In the genomic region with DNA sequence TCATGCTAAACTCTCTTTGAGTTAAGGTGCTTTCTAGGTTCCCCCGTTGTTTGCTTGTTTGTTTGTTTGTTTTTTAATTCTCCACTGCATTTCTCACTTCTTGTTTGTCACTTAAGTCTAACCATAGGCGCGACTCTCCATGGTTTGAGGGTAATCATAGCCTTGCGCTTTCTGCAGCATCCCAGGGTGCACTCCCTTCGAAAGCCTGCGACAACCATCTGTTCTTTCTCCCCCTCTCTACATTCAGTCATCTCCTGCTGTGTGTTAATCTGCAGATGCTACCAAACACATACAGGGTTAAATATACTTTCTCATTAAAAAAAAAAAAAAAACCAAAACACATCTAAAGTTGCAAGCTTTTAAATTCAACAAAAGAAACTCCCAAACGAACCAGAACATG, we compare ENCODE assay signal across 30 mouse cellular contexts.
"Had no signal": no experiment of that assay in that cellular context is flagged by ENCODE, and none has a peak within 500 bp of the region (broad histone marks: within the 10 kb centered on the region; RNA-seq: fewer than 3 reads in every experiment).

No protein-coding gene starts in this region.

- DNase-seq: liver; liver, embryonic 13.5 days; liver, postnatal 0 days; lung, adult 18-20 months; lung, adult 2 months; lung, embryonic 14.5 days; lung, postnatal 10 days; lung, postnatal 14 days; lung, postnatal 36 days; midbrain, embryonic 14.5 days had no signal

- H3K27me3 ChIP-seq: limb, embryonic 12.5 days; limb, embryonic 13.5 days; limb, embryonic 15.5 days; liver, embryonic 12.5 days; liver, embryonic 13.5 days; liver, embryonic 15.5 days; lung, embryonic 15.5 days; midbrain, embryonic 12.5 days; midbrain, embryonic 13.5 days; midbrain, embryonic 15.5 days; neural tube, embryonic 12.5 days had no signal

- H3K36me3 ChIP-seq: limb, embryonic 10.5 days; limb, embryonic 12.5 days; limb, embryonic 13.5 days; limb, embryonic 15.5 days; liver, embryonic 12.5 days; liver, embryonic 13.5 days; liver, embryonic 15.5 days; lung, embryonic 15.5 days; midbrain, embryonic 10.5 days; midbrain, embryonic 12.5 days; midbrain, embryonic 13.5 days; midbrain, embryonic 15.5 days; neural tube, embryonic 12.5 days had no signal

- H3K4me1 ChIP-seq: limb, embryonic 10.5 days; limb, embryonic 12.5 days; limb, embryonic 13.5 days; limb, embryonic 15.5 days; liver, embryonic 12.5 days; liver, embryonic 13.5 days; liver, embryonic 15.5 days; lung, embryonic 15.5 days; midbrain, embryonic 10.5 days; midbrain, embryonic 12.5 days; midbrain, embryonic 13.5 days; midbrain, embryonic 15.5 days; neural tube, embryonic 12.5 days had no signal

- H3K27ac ChIP-seq: limb, embryonic 10.5 days; limb, embryonic 12.5 days; limb, embryonic 13.5 days; limb, embryonic 15.5 days; liver, embryonic 12.5 days; liver, embryonic 13.5 days; liver, embryonic 14.5 days; liver, embryonic 15.5 days; lung, embryonic 15.5 days; macrophage; midbrain, embryonic 10.5 days; midbrain, embryonic 12.5 days; midbrain, embryonic 13.5 days; midbrain, embryonic 15.5 days; neural tube, embryonic 12.5 days had no signal

- H3K4me3 ChIP-seq: limb, embryonic 10.5 days; limb, embryonic 12.5 days; limb, embryonic 13.5 days; limb, embryonic 15.5 days; liver, embryonic 12.5 days; liver, embryonic 13.5 days; liver, embryonic 15.5 days; lung, embryonic 15.5 days; megakaryocyte, embryonic 14.5 days; midbrain, embryonic 10.5 days; midbrain, embryonic 12.5 days; midbrain, embryonic 13.5 days; midbrain, embryonic 15.5 days; myocyte; neural tube, embryonic 12.5 days had no signal

- H3K9ac ChIP-seq: limb, embryonic 12.5 days; limb, embryonic 13.5 days; limb, embryonic 15.5 days; liver, embryonic 12.5 days; liver, embryonic 13.5 days; liver, embryonic 14.5 days; liver, embryonic 15.5 days; liver, postnatal 0 days; lung, embryonic 14.5 days; lung, embryonic 15.5 days; midbrain, embryonic 12.5 days; midbrain, embryonic 13.5 days; midbrain, embryonic 15.5 days; neural tube, embryonic 12.5 days had no signal

- H3K4me2 ChIP-seq: limb, embryonic 12.5 days; limb, embryonic 13.5 days; limb, embryonic 15.5 days; liver, embryonic 11.5 days; liver, embryonic 12.5 days; liver, embryonic 13.5 days; liver, embryonic 15.5 days; lung, embryonic 14.5 days; lung, embryonic 15.5 days; midbrain, embryonic 11.5 days; midbrain, embryonic 12.5 days; midbrain, embryonic 13.5 days; midbrain, embryonic 15.5 days; neural tube, embryonic 12.5 days had no signal

- H3K9me3 ChIP-seq: limb, embryonic 10.5 days; limb, embryonic 12.5 days; limb, embryonic 13.5 days; limb, embryonic 15.5 days; liver, embryonic 12.5 days; liver, embryonic 13.5 days; liver, embryonic 15.5 days; lung, embryonic 15.5 days; megakaryocyte, embryonic 14.5 days; midbrain, embryonic 10.5 days; midbrain, embryonic 12.5 days; midbrain, embryonic 13.5 days; midbrain, embryonic 15.5 days; neural tube, embryonic 12.5 days had no signal

- ATAC-seq: liver, embryonic 12.5 days; liver, postnatal 0 days; lung, postnatal 0 days; midbrain, embryonic 13.5 days; midbrain, embryonic 15.5 days; midbrain, embryonic 16.5 days had no signal
